Mouse (Mus musculus) embryonic facial prominence, embryonic 15.5 days (tissue): Measurements from ENCODE around the gene Krtap31-1. TPM values are rescaled to one million over a fixed set of nuclear protein-coding genes. Genes with fewer than 3 reads are reported as not detected.
"Not testable (repeated sequence)": the region's sequence is repeated elsewhere in the genome, so short reads cannot be mapped to it uniquely, and the experiment has no call there.

Experiments
- ATAC-seq: fragments of 200-750 bp; cut with Nextera tagmentation; 2 replicates; pipeline ENCODE4 v1.8.0; 2017; ENCODE audit warnings: low read depth, moderate TSS enrichment; ENCODE audit not compliant: insufficient number of reproducible peaks, low FRiP score, low TSS enrichment
- H3K27ac ChIP-seq: fragments of 300-500 bp; sonication (generic); replicated peaks from 2 replicates; pipeline ENCODE4 v1.5.1; 2015; ENCODE audit warnings: mild to moderate bottlenecking, inconsistent platforms
- H3K27me3 ChIP-seq: fragments of 300-500 bp; sonication (generic); 2 replicates; pipeline ENCODE4 v1.6.1; 2015; ENCODE audit warnings: inconsistent platforms
- H3K36me3 ChIP-seq: fragments of 300-500 bp; sonication (generic); 2 replicates; pipeline ENCODE4 v1.6.1; 2015; ENCODE audit warnings: mild to moderate bottlenecking, inconsistent platforms
- H3K4me1 ChIP-seq: fragments of 300-500 bp; sonication (generic); 2 replicates; pipeline ENCODE4 v1.6.1; 2015; ENCODE audit warnings: inconsistent platforms
- H3K4me2 ChIP-seq: fragments of 300-500 bp; sonication (generic); replicated peaks from 2 replicates; pipeline ENCODE4 v1.6.1; 2015; ENCODE audit warnings: mild to moderate bottlenecking, inconsistent platforms
- H3K4me3 ChIP-seq: fragments of 300-500 bp; sonication (generic); replicated peaks from 2 replicates; pipeline ENCODE4 v1.5.1; 2015; ENCODE audit warnings: mild to moderate bottlenecking, inconsistent platforms
- H3K9ac ChIP-seq: fragments of 300-500 bp; sonication (generic); 2 replicates; pipeline ENCODE4 v1.6.1; 2015; ENCODE audit warnings: inconsistent platforms
- H3K9me3 ChIP-seq: fragments of 300-500 bp; sonication (generic); replicated peaks from 2 replicates; pipeline ENCODE4 v1.6.1; 2016; ENCODE audit warnings: inconsistent platforms
- WGBS: fragments of 180-500 bp; shearing (Covaris S2); methylation state at CpG from one replicate; pipeline ENCODE4 v1.1.7; 2015; 5-methylcytosine and 5-hydroxymethylcytosine counted together
- polyA plus RNA-seq: library from polyadenylated mRNA; unstranded; fragments of >200 nt; fragmentation: Nextera tagmentation; extraction: Ambion mirVana; gene quantifications from 2 replicates; pipeline ENCODE4 v1.2.1, GENCODE M21; 2015

Krtap31-1 gene
- polyA plus RNA-seq: not detected in 2 replicates

DNA sequence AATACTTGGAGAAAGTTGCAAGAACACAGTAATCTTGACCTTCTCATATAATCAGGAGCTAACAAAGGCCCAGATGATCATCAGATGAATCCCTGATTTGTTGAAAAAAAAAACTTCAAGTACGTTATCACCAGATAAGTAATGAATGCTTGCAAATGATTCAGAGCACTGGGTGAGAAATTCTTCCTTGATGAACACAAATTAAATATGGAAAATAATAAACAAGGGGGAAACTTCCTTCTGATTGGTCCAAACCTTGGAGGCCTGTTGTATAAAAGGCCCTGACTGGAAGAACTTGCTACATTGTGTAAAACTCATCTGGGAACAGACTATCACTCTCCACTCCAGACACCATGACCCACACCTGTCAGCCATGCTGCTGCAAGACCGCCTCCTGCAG, at the start of gene Krtap31-1:
Gene Krtap31-1 (plus strand): TSS at position 301 of the 400 bp plus-strand sequence.
- H3K4me1 ChIP-seq: no peaks in the 10 kb centered on the region
- 84% methylated on average over 2 of the region's 2 CpGs for WGBS
- no peaks in the 10 kb centered on the region for H3K36me3 ChIP-seq
- no peak within 1 kb of the TSS for H3K4me2 ChIP-seq
- H3K4me3 ChIP-seq: no peak within 1 kb of the TSS
- H3K27me3 ChIP-seq: no peaks in the 10 kb centered on the region
- H3K9me3 ChIP-seq: no peaks in the 10 kb centered on the region
- no peak within 1 kb of the TSS for H3K27ac ChIP-seq
- no peak for ATAC-seq
- H3K9ac ChIP-seq: no peak within 1 kb of the TSS

DNA sequence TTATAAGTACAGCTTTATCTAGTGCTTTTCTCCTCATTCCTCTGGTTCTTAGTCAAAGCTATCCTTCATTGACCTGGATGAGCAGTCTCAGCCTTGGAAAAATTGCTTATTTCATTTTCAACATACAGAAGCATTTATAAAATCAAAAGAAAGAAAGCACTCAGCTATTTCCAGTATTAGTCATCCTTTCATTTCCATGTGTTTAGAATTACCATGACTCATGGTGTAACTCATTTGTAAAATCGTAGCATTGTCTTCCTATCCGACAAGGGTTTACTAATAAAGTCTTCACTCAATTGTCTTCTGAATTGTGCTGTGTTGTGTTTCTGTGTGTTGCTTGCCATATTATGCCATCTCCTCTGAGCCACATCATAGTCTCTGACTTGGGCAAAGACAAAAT, 49.0 kb upstream of the Krtap31-1 start:
- Histone ChIP-seq H3K4me2 (no peak overlapping the region), H3K4me3 (no peak overlapping the region), H3K27me3 (no peaks in the 10 kb centered on the region), H3K36me3 (no peaks in the 10 kb centered on the region), H3K27ac (no peak overlapping the region), H3K9me3 (no peaks in the 10 kb centered on the region), H3K9ac (no peak overlapping the region), H3K4me1 (no peaks in the 10 kb centered on the region)
- ATAC-seq: no peak
- WGBS: 38% methylated on average over 2 of the region's 2 CpGs

DNA sequence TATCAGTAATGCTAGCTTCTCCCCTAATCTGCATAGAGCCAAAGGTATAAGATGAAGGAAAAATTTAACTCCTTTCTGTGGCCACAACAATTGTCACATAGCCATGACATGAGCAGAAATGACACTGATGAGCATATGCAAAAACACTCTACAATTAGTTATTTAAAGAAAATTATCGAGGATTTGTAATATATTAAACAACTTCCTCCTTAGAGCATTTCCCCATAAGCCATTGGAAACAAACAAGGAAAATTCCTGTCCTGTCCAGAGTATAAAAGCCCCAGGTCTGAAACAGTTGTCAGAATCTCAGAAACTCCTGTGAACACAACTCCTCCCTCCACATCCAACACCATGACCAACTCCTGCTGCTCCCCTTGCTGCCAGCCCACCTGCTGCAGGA, 43.5 kb upstream of the Krtap31-1 start, which contains the start of gene Gm11559:
Gene Gm11559 (plus strand): TSS at position 301 of the 400 bp plus-strand sequence.
- not testable (repeated sequence) for H3K4me2 ChIP-seq, H3K27ac ChIP-seq, H3K9ac ChIP-seq, H3K27me3 ChIP-seq, H3K36me3 ChIP-seq, H3K9me3 ChIP-seq, ATAC-seq, H3K4me3 ChIP-seq, H3K4me1 ChIP-seq
- 51% methylated on average over 1 of the region's 1 CpGs for WGBS

DNA sequence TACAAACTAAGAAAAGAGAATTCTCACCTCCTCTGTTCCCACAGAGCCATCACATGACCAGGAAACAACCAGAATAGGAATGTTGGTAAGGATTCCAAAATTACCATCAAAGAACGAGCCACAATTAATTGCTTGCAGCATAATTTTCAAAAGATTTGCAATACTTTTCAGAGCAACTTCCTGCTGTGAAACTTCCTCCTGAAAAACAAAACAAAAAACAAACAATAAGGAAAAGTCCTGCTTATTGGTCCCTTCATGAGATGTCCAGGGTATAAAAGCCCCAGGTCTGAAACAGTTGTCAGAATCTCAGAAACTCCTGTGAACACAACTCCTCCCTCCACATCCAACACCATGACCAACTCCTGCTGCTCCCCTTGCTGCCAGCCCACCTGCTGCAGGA, 34.6 kb upstream of the Krtap31-1 start, which contains the start of gene Krtap9-1:
Gene Krtap9-1 (plus strand): TSS at position 301 of the 400 bp plus-strand sequence.
- not testable (repeated sequence) for ATAC-seq, H3K4me1 ChIP-seq, H3K9ac ChIP-seq, H3K27me3 ChIP-seq, H3K36me3 ChIP-seq, H3K4me3 ChIP-seq, H3K9me3 ChIP-seq, H3K27ac ChIP-seq, H3K4me2 ChIP-seq
- WGBS: 50% methylated on average over 1 of the region's 1 CpGs

DNA sequence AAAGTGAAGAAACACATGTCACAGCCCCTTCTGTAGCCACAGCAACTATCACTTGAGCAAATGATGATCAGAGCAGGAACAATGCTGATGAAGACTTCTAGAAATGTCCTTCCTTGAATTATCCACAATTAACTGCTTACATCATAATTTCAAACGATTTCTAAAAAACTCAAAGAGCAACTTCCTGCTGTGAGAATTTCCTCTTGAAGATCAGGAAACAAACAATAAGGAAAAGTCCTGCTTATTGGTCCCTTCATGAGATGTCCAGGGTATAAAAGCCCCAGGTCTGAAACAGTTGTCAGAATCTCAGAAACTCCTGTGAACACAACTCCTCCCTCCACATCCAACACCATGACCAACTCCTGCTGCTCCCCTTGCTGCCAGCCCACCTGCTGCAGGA, 28.8 kb upstream of the Krtap31-1 start, which contains the start of gene Gm11567:
Gene Gm11567 (plus strand): TSS at position 301 of the 400 bp plus-strand sequence.
- ATAC-seq, H3K9ac ChIP-seq, H3K9me3 ChIP-seq, H3K27ac ChIP-seq, H3K27me3 ChIP-seq, H3K4me2 ChIP-seq, H3K4me1 ChIP-seq, H3K36me3 ChIP-seq, H3K4me3 ChIP-seq: not testable (repeated sequence)
- WGBS: 49% methylated on average over 1 of the region's 1 CpGs

DNA sequence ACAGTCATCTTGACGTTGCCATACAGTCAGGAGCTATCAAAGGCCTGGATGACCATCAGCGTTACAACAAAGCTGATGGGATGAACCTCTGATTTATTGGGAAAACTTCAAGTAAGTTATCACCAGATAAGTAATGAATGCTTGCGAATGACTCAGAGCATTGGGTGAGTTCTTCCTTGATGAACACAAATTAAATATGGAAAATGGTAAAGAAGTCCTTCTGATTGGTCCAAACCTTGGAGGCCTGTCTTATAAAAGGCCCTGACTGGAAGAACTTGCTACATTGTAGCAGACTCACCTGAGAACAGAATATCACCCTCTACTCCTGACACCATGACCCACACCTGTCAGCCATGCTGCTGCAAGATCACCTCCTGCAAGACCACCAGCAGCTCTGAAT, 6.7 kb downstream of the Krtap31-1 start, which contains the start of gene Gm11565:
Gene Gm11565 (plus strand): TSS at position 301 of the 400 bp plus-strand sequence.
- ATAC-seq: no peak
- no peak within 1 kb of the TSS for H3K9ac ChIP-seq
- H3K36me3 ChIP-seq: no peaks in the 10 kb centered on the region
- no peak within 1 kb of the TSS for H3K27ac ChIP-seq
- no peaks in the 10 kb centered on the region for H3K27me3 ChIP-seq
- no peak within 1 kb of the TSS for H3K4me3 ChIP-seq
- H3K4me2 ChIP-seq: no peak within 1 kb of the TSS
- no peaks in the 10 kb centered on the region for H3K9me3 ChIP-seq
- no peaks in the 10 kb centered on the region for H3K4me1 ChIP-seq
- WGBS: 91% methylated on average over 3 of the region's 3 CpGs

DNA sequence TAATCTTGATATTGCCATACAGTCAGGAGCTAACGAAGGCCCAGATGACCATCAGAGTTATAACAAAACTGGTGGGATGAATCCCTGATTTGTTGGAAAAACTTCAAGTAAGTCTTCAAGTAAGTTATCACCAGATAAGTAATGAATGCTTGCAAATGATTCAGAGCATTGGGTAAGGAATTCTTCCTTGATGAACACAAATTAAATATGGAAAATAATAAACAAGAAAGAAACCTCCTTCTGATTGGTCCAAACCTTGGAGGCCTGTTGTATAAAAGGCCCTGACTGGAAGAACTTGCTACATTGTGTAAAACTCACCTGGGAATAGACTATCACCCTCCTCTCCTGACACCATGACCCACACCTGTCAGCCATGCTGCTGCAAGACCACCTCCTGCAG, 28.3 kb downstream of the Krtap31-1 start, which contains the start of gene Krtap31-2:
Gene Krtap31-2 (plus strand): TSS at position 301 of the 400 bp plus-strand sequence.
- no peak within 1 kb of the TSS for H3K4me2 ChIP-seq
- 88% methylated on average over 1 of the region's 1 CpGs for WGBS
- no peak for ATAC-seq

DNA sequence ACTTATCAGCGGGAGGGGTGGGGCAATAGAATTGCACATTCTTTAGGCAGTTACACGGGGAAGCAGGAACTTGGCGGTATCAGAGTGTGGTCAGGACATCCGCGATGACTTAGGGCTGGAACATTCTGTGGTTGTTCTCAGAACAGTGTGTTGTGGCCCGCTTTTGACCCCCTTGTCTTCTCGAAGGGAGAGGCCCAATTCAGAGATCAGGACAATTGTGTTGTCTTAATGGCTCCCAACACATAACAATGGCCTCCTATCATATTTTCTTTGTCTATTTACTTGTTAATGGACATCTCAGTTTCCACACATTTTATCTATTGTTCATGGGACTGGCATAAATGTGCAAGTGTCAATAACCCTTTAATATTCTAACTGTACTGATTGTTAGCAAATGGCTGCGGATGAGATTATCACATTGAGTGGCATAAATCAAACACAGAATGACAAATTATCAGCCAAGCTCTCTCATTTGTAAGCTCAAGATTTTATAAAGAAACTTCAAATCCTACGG, 30.1 kb downstream of the Krtap31-1 start:
- Histone ChIP-seq H3K4me3 (no peak overlapping the region), H3K36me3 (no peaks in the 10 kb centered on the region), H3K27ac (no peak overlapping the region), H3K27me3 (no peaks in the 10 kb centered on the region), H3K4me2 (no peak overlapping the region), H3K9me3 (no peaks in the 10 kb centered on the region), H3K9ac (no peak overlapping the region), H3K4me1 (no peaks in the 10 kb centered on the region)
- WGBS: 84% methylated on average over 9 of the region's 9 CpGs
- ATAC-seq: no peak

More for the DNA sequence above, 28.3 kb downstream of the Krtap31-1 start, which contains the start of gene Krtap31-2:
- Histone ChIP-seq H3K4me3 (no peak within 1 kb of the TSS), H3K27me3 (no peaks in the 10 kb centered on the region), H3K9ac (no peak within 1 kb of the TSS), H3K36me3 (no peaks in the 10 kb centered on the region), H3K27ac (no peak within 1 kb of the TSS), H3K4me1 (no peaks in the 10 kb centered on the region), H3K9me3 (no peaks in the 10 kb centered on the region)

DNA sequence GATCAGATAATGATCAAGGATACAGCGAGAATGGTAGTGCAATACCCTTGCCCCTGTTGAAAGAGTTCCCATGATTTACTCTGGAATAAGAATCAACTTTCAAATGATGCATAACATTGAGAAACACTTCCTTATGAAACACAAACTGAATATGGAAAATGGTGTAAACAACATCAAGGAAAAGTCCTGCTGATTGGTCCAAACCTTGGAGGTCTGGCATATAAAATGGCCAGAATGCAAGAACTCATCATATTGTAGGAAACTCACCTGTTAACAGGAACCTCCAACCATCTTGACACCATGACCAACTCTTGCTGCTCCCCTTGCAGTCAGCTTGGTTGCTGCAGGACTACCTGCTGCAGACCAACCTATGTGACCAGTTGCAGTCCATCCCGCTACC, 40.5 kb downstream of the Krtap31-1 start, which contains the start of gene Krtap9-5:
Gene Krtap9-5 (plus strand): TSS at position 301 of the 400 bp plus-strand sequence.
- 75% methylated on average over 2 of the region's 2 CpGs for WGBS
- no peak within 1 kb of the TSS; the same call in 1 of the 2 replicates for H3K27ac ChIP-seq
- no peak for ATAC-seq

More for the DNA sequence above, 40.5 kb downstream of the Krtap31-1 start, which contains the start of gene Krtap9-5:
- Histone ChIP-seq H3K9ac (no peak within 1 kb of the TSS), H3K27me3 (no peaks in the 10 kb centered on the region), H3K9me3 (no peaks in the 10 kb centered on the region), H3K4me3 (no peak within 1 kb of the TSS), H3K4me2 (no peak within 1 kb of the TSS), H3K36me3 (no peaks in the 10 kb centered on the region), H3K4me1 (no peaks in the 10 kb centered on the region)

Other genes starting within 250 kb of the Krtap31-1 start
- 0.77 and 1.0 TPM in 2 replicates for gene Gm11563, start 249.0 kb upstream of the Krtap31-1 start, polyA plus RNA-seq
- 1.1 and 1.3 TPM in 2 replicates for gene Krtap4-6, start 242.0 kb upstream of the Krtap31-1 start, polyA plus RNA-seq
- gene Gm14190, start 217.2 kb upstream of the Krtap31-1 start, polyA plus RNA-seq: not detected in 2 replicates
- gene Gm14180, start 173.6 kb upstream of the Krtap31-1 start, polyA plus RNA-seq: not detected in 2 replicates
- gene Gm11595, start 135.0 kb upstream of the Krtap31-1 start, polyA plus RNA-seq: 1.0 and 1.9 TPM in 2 replicates
- gene Krtap4-8, start 127.2 kb upstream of the Krtap31-1 start, polyA plus RNA-seq: 0.98 and 0.99 TPM in 2 replicates
- 1.00 and 1.1 TPM in 2 replicates for gene Krtap4-9, start 122.7 kb upstream of the Krtap31-1 start, polyA plus RNA-seq
- gene Gm11596, start 114.5 kb upstream of the Krtap31-1 start, polyA plus RNA-seq: 0.15 and 0.51 TPM in 2 replicates
- not detected in 2 replicates for gene Gm11569, start 109.0 kb upstream of the Krtap31-1 start, polyA plus RNA-seq
- 0.33 TPM in 1 of 2 replicates, not detected in the other for gene Gm11554, start 103.5 kb upstream of the Krtap31-1 start, polyA plus RNA-seq
- 0.45 and 0.50 TPM in 2 replicates for gene Krtap4-13, start 98.0 kb upstream of the Krtap31-1 start, polyA plus RNA-seq
- 0.53 and 0.61 TPM in 2 replicates for gene Gm11564, start 92.3 kb upstream of the Krtap31-1 start, polyA plus RNA-seq
- not detected in 2 replicates for gene 2300003K06Rik, start 69.9 kb upstream of the Krtap31-1 start, polyA plus RNA-seq
- gene Krtap4-16, start 56.3 kb upstream of the Krtap31-1 start, polyA plus RNA-seq: 2.0 and 3.9 TPM in 2 replicates
- 1.4 TPM in 2 replicates for gene Gm11568, start 50.0 kb upstream of the Krtap31-1 start, polyA plus RNA-seq
- 2.4 and 2.5 TPM in 2 replicates for gene Gm11559, start 43.4 kb upstream of the Krtap31-1 start, polyA plus RNA-seq
- 1.7 and 2.2 TPM in 2 replicates for gene Krtap9-1, start 34.5 kb upstream of the Krtap31-1 start, polyA plus RNA-seq
- 1.5 and 1.7 TPM in 2 replicates for gene Gm11567, start 28.7 kb upstream of the Krtap31-1 start, polyA plus RNA-seq
- not detected in 2 replicates for gene Gm11565, start 6.8 kb downstream of the Krtap31-1 start, polyA plus RNA-seq
- not detected in 2 replicates for gene Krtap31-2, start 28.4 kb downstream of the Krtap31-1 start, polyA plus RNA-seq
- gene Krtap9-5, start 40.6 kb downstream of the Krtap31-1 start, polyA plus RNA-seq: not detected in 2 replicates
- 0.38 TPM in 1 of 2 replicates, not detected in the other for gene Krtap29-1, start 71.1 kb downstream of the Krtap31-1 start, polyA plus RNA-seq
- gene Krtap16-1, start 78.7 kb downstream of the Krtap31-1 start, polyA plus RNA-seq: 3.8 and 5.7 TPM in 2 replicates
- 4.9 and 9.8 TPM in 2 replicates for gene Krtap17-1, start 86.1 kb downstream of the Krtap31-1 start, polyA plus RNA-seq
- 6.0 and 11.3 TPM in 2 replicates for gene Krt33a, start 108.3 kb downstream of the Krtap31-1 start, polyA plus RNA-seq
- gene Krt33b, start 121.9 kb downstream of the Krtap31-1 start, polyA plus RNA-seq: 7.3 and 17.9 TPM in 2 replicates
- gene Krt34, start 133.6 kb downstream of the Krtap31-1 start, polyA plus RNA-seq: 3.6 and 7.8 TPM in 2 replicates
- 5.9 and 13.8 TPM in 2 replicates for gene Krt31, start 142.6 kb downstream of the Krtap31-1 start, polyA plus RNA-seq
- gene Krt32, start 180.3 kb downstream of the Krtap31-1 start, polyA plus RNA-seq: 6.4 and 7.2 TPM in 2 replicates
- gene Krt35, start 188.3 kb downstream of the Krtap31-1 start, polyA plus RNA-seq: 23.0 and 37.6 TPM in 2 replicates
- 0.76 and 1.9 TPM in 2 replicates for gene Krt36, start 197.7 kb downstream of the Krtap31-1 start, polyA plus RNA-seq
- gene Krt13, start 213.6 kb downstream of the Krtap31-1 start, polyA plus RNA-seq: 155 and 225 TPM in 2 replicates
- 1,131 and 1,207 TPM in 2 replicates for gene Krt15, start 228.0 kb downstream of the Krtap31-1 start, polyA plus RNA-seq
- gene Krt19, start 240.7 kb downstream of the Krtap31-1 start, polyA plus RNA-seq: 227 and 305 TPM in 2 replicates